Mouse (Mus musculus): Measurements from ENCODE around the gene Scn7a. TPM values are rescaled to one million over a fixed set of nuclear protein-coding genes. Genes with fewer than 3 reads are reported as not detected.

Scn7a gene
- polyA plus RNA-seq (2014; fragmentation: Illumina TruSeq; extraction: RNeasy Lipid Tissue Mini Kit (QIAGEN cat#74804); ENCODE audit: low read depth, low replicate concordance), result 24.0 TPM

DNA sequence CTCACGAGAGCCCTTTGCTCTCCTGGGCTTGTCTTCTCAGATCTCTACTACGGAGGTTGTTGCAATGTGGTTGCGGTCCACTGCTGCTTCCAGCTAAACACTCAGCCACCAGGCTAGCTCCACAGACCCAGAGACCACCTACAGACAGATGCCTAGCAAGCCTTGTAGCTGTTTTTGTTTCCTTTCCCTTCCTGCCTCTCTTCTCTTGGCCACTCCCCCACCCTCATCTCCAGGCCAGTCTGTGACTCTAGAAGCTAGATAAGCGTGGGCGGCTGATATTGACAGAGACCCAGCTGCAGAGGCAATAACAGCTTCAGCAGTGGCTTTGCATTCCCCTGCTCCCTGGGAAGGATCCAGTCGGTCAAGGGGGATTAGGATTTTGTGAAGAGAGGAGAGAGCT, at the start of gene Scn7a:
Gene Scn7a, minus strand, starts transcription at position 150 of the 400 bp plus-strand sequence.

DNA sequence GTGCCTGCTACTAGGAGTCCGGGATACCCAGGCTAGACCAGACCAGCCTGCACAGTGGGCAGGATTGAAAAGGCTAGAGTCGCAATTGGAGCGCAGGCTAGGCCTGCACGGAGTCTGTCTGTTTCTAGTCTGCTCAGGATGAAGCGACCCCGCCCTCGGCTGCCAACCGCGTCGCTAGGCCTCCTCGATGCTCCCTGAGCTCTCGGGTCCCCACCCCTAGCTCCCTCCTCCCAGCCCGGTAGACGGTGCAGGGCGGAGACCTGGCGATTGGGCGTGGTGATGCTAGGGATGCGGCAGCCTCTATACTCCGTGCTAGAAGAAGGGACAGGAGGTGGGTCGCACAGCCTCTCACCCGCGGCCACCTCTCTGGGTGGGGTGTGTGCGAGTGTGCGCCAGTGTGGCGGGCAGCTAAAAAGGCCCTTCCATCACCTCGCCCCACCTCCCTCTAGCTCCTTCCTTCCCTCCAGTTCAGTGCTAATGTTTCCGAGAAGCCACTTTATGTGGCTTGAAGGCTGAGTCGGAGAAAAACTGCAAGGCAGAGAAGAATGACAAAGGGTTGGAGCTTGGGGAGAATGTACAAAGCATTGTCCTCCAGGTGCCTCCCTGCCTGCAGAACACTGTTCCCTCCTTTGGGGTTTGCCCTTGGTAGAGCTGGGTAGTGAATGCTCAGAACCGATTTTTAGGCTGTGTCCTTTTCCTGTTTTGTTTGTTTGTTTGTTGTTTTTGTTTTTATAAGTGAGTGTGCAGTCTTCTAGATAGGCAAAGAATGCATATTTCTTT, 149.9 kb downstream of the Scn7a start, which contains the start of gene Scn9a:
Gene Scn9a, minus strand, starts transcription at position 383 of the 780 bp plus-strand sequence.

Other genes starting within 250 kb of the Scn7a start
- 0.93 TPM for gene Scn9a, start 150.0 kb downstream of the Scn7a start, polyA plus RNA-seq (2014; fragmentation: Illumina TruSeq; extraction: RNeasy Lipid Tissue Mini Kit (QIAGEN cat#74804); ENCODE audit: low read depth, low replicate concordance)

Measured in adrenal gland, adult 10 weeks (tissue).